Mouse (Mus musculus) layer of hippocampus, postnatal 25 days (tissue): Measurements from ENCODE around the gene Egf. TPM values are rescaled to one million over a fixed set of nuclear protein-coding genes. Genes with fewer than 3 reads are reported as not detected.

Experiments used
- microRNA-seq, 2 experiments: library from miRNA; unstranded; fragments of <30 nt; microRNA quantifications; one replicate each; pipeline ENCODE4 v1.2.0; 2021
- total RNA-seq, 2 experiments: library from RNA; stranded (reverse); gene quantifications; 2 replicates each; pipeline ENCODE4 v1.2.3; 2021

Gene Egf
- total RNA-seq, 2 experiments from 2014 or later = 1.8 to 2.1 TPM

Small RNA genes lying within 50 kb of the gene (microRNA-seq; reads per million reads assigned to microRNA genes)
- gene Gm24515 = 0 reads per million in 2 experiments

Other genes with a start within 250 kb of the Egf start
- 10 to 100 TPM; 37.8 to 40.8 TPM for gene Elovl6, start 223.0 kb downstream of the Egf start, total RNA-seq
- not detected for gene Lrit3, start 48.7 kb upstream of the Egf start, total RNA-seq
- gene Rrh, start 67.3 kb upstream of the Egf start, total RNA-seq = under 1 TPM; 0.30 to 0.77 TPM
- 10 to 100 TPM; 43.3 to 49.6 TPM for gene Gar1, start 76.1 kb upstream of the Egf start, total RNA-seq
- not detected for gene Cfi, start 80.6 kb upstream of the Egf start, total RNA-seq
- gene Pla2g12a, start 123.3 kb upstream of the Egf start, total RNA-seq = 10 to 100 TPM; 22.4 to 22.7 TPM
- 1 to 10 TPM; 6.5 to 7.2 TPM for gene Casp6, start 146.1 kb upstream of the Egf start, total RNA-seq
- 1 to 10 TPM; 3.3 to 3.8 TPM for gene Mcub, start 214.9 kb upstream of the Egf start, total RNA-seq